Mouse (Mus musculus): ENCODE data around the gene Cln3. TPM values are rescaled to one million over a fixed set of nuclear protein-coding genes. Genes with fewer than 3 reads are reported as not detected.
A peak's percentile ranks its signal among the peaks of the same experiment; 100 is the strongest.

Cln3 gene
- 98.2 and 269 TPM in 2 replicates for polyA plus RNA-seq (2011; ENCODE audit: insufficient read depth, insufficient read length, low replicate concordance, missing spikeins)

GRCm38 (mm10) chr7:126585717-126586116 is at the start of gene Cln3:
Gene Cln3, minus strand, starts transcription at chr7:126585817.
- Histone ChIP-seq H3K4me3 (replicated peaks; ENCODE audit: control insufficient read depth, low read depth, low read length) (peak within 1 kb of the TSS; percentile 70), H3K27ac (ENCODE audit: control insufficient read depth, insufficient read depth, low read depth, low read length, poor library complexity) (peak within 1 kb of the TSS; percentile 90), H3K4me1 (ENCODE audit: control insufficient read depth, insufficient read depth, low read length) (no peaks in the 10 kb centered on the region; the same call in 1 of the 2 replicates)
- peak; percentile 51; the same call in 1 of the 2 replicates for TF ChIP-seq POLR2A (IDR thresholded peaks at IDR 0.05; ENCODE audit: borderline replicate concordance, control insufficient read depth, low read depth, low read length)
- no peak for TF ChIP-seq CTCF (IDR thresholded peaks at IDR 0.05; ENCODE audit: control insufficient read depth, insufficient read depth, low read length)
- whole genome bisulfite sequencing, result 37% methylated on average over 6 of the region's 6 CpGs

GRCm38 (mm10) chr7:126635375-126635774 is 49.8 kb upstream of the Cln3 start:
- no peak for TF ChIP-seq CTCF (IDR thresholded peaks at IDR 0.05; ENCODE audit: control insufficient read depth, insufficient read depth, low read length)
- no peak for TF ChIP-seq POLR2A (IDR thresholded peaks at IDR 0.05; ENCODE audit: borderline replicate concordance, control insufficient read depth, low read depth, low read length)
- Histone ChIP-seq H3K4me1 (ENCODE audit: control insufficient read depth, insufficient read depth, low read length) (no peaks in the 10 kb centered on the region), H3K27ac (ENCODE audit: control insufficient read depth, insufficient read depth, low read depth, low read length, poor library complexity) (no peak overlapping the region), H3K4me3 (replicated peaks; ENCODE audit: control insufficient read depth, low read depth, low read length) (no peak overlapping the region)

GRCm38 (mm10) chr7:126632478-126632877 is 46.9 kb upstream of the Cln3 start:
- TF ChIP-seq CTCF (IDR thresholded peaks at IDR 0.05; ENCODE audit: control insufficient read depth, insufficient read depth, low read length) (no peak), POLR2A (IDR thresholded peaks at IDR 0.05; ENCODE audit: borderline replicate concordance, control insufficient read depth, low read depth, low read length) (no peak)
- no peak overlapping the region for H3K27ac ChIP-seq (ENCODE audit: control insufficient read depth, insufficient read depth, low read depth, low read length, poor library complexity)
- no peak overlapping the region for H3K4me3 ChIP-seq (replicated peaks; ENCODE audit: control insufficient read depth, low read depth, low read length)
- 27% methylated on average over 2 of the region's 2 CpGs for WGBS
- no peaks in the 10 kb centered on the region; the same call in 1 of the 2 replicates for H3K4me1 ChIP-seq (ENCODE audit: control insufficient read depth, insufficient read depth, low read length)

- TF ChIP-seq CTCF (IDR thresholded peaks at IDR 0.05; ENCODE audit: control insufficient read depth, insufficient read depth, low read length) (no peak), POLR2A (IDR thresholded peaks at IDR 0.05; ENCODE audit: borderline replicate concordance, control insufficient read depth, low read depth, low read length) (no peak)
- Histone ChIP-seq H3K4me1 (ENCODE audit: control insufficient read depth, insufficient read depth, low read length) (no peaks in the 10 kb centered on the region; the same call in 1 of the 2 replicates), H3K4me3 (replicated peaks; ENCODE audit: control insufficient read depth, low read depth, low read length) (no peak within 1 kb of the TSS), H3K27ac (ENCODE audit: control insufficient read depth, insufficient read depth, low read depth, low read length, poor library complexity) (no peak within 1 kb of the TSS)
- WGBS, result 77% methylated on average over 4 of the region's 4 CpGs
Measured at GRCm38 (mm10) chr7:126630824-126631518, 45.4 kb upstream of the Cln3 start, which contains the start of gene Nupr1. Gene Nupr1, minus strand, starts transcription at chr7:126630861.

GRCm38 (mm10) chr7:126629915-126630314 is 44.3 kb upstream of the Cln3 start:
- WGBS, result 14% methylated on average over 3 of the region's 3 CpGs
- no peak overlapping the region for H3K4me3 ChIP-seq (replicated peaks; ENCODE audit: control insufficient read depth, low read depth, low read length)
- no peaks in the 10 kb centered on the region; the same call in 1 of the 2 replicates for H3K4me1 ChIP-seq (ENCODE audit: control insufficient read depth, insufficient read depth, low read length)
- H3K27ac ChIP-seq (ENCODE audit: control insufficient read depth, insufficient read depth, low read depth, low read length, poor library complexity), result no peak overlapping the region
- TF ChIP-seq POLR2A (IDR thresholded peaks at IDR 0.05; ENCODE audit: borderline replicate concordance, control insufficient read depth, low read depth, low read length), result no peak
- TF ChIP-seq CTCF (IDR thresholded peaks at IDR 0.05; ENCODE audit: control insufficient read depth, insufficient read depth, low read length), result no peak

GRCm38 (mm10) chr7:126628111-126628510 is 42.5 kb upstream of the Cln3 start:
- WGBS, result 81% methylated on average over 6 of the region's 6 CpGs
- TF ChIP-seq POLR2A (IDR thresholded peaks at IDR 0.05; ENCODE audit: borderline replicate concordance, control insufficient read depth, low read depth, low read length) (no peak), CTCF (IDR thresholded peaks at IDR 0.05; ENCODE audit: control insufficient read depth, insufficient read depth, low read length) (no peak)
- H3K27ac ChIP-seq (ENCODE audit: control insufficient read depth, insufficient read depth, low read depth, low read length, poor library complexity), result no peak overlapping the region
- no peak overlapping the region for H3K4me3 ChIP-seq (replicated peaks; ENCODE audit: control insufficient read depth, low read depth, low read length)
- no peaks in the 10 kb centered on the region; the same call in 1 of the 2 replicates for H3K4me1 ChIP-seq (ENCODE audit: control insufficient read depth, insufficient read depth, low read length)

- Histone ChIP-seq H3K4me3 (replicated peaks; ENCODE audit: control insufficient read depth, low read depth, low read length) (no peak overlapping the region), H3K4me1 (ENCODE audit: control insufficient read depth, insufficient read depth, low read length) (peaks cover 4% of the 10 kb centered on the region), H3K27ac (ENCODE audit: control insufficient read depth, insufficient read depth, low read depth, low read length, poor library complexity) (peak overlapping the region; percentile 52; the same call in 1 of the 2 replicates)
- TF ChIP-seq CTCF (IDR thresholded peaks at IDR 0.05; ENCODE audit: control insufficient read depth, insufficient read depth, low read length), result no peak
- no peak for TF ChIP-seq POLR2A (IDR thresholded peaks at IDR 0.05; ENCODE audit: borderline replicate concordance, control insufficient read depth, low read depth, low read length)
- WGBS, result 78% methylated on average over 3 of the region's 3 CpGs
Measured at GRCm38 (mm10) chr7:126625807-126626600, 40.4 kb upstream of the Cln3 start.

GRCm38 (mm10) chr7:126625369-126625768 is 39.8 kb upstream of the Cln3 start:
- TF ChIP-seq CTCF (IDR thresholded peaks at IDR 0.05; ENCODE audit: control insufficient read depth, insufficient read depth, low read length), result no peak
- no peak for TF ChIP-seq POLR2A (IDR thresholded peaks at IDR 0.05; ENCODE audit: borderline replicate concordance, control insufficient read depth, low read depth, low read length)
- Histone ChIP-seq H3K27ac (ENCODE audit: control insufficient read depth, insufficient read depth, low read depth, low read length, poor library complexity) (peak overlapping the region; percentile 52; the same call in 1 of the 2 replicates), H3K4me3 (replicated peaks; ENCODE audit: control insufficient read depth, low read depth, low read length) (peak overlapping the region; percentile 51), H3K4me1 (ENCODE audit: control insufficient read depth, insufficient read depth, low read length) (peaks cover 4% of the 10 kb centered on the region)
- 20% methylated on average over 6 of the region's 6 CpGs for WGBS
